Mouse (Mus musculus) megakaryocyte, embryonic 14.5 days (primary cell): ENCODE measurements around the gene Nfkbia. TPM values are rescaled to one million over a fixed set of nuclear protein-coding genes. Genes with fewer than 3 reads are reported as not detected.

Experiments
- H3K27me3 ChIP-seq: replicated peaks from 2 replicates; pipeline ENCODE3; 2012; ENCODE audit warnings: inconsistent platforms
- H3K36me3 ChIP-seq: replicated peaks from 2 replicates; pipeline ENCODE3; 2012; ENCODE audit warnings: low read length, inconsistent platforms, mixed read lengths
- H3K4me1 ChIP-seq: 2 replicates; pipeline ENCODE4 v1.6.1; 2012; ENCODE audit warnings: inconsistent platforms
- H3K4me3 ChIP-seq: replicated peaks from 2 replicates; pipeline ENCODE3; 2012; ENCODE audit warnings: moderate library complexity, mild to moderate bottlenecking, inconsistent platforms
- H3K9me3 ChIP-seq: 2 replicates; pipeline ENCODE4 v1.6.1; 2012; ENCODE audit warnings: inconsistent platforms
- FLI1 ChIP-seq: IDR thresholded peaks from 2 replicates; pipeline ENCODE4 v1.6.1; 2012; ENCODE audit warnings: low read length, inconsistent platforms, mixed read lengths
- GATA1 ChIP-seq: IDR thresholded peaks from 3 replicates; pipeline ENCODE4 v1.6.1; 2012; ENCODE audit warnings: mixed read lengths, low read length, inconsistent platforms, borderline replicate concordance
- polyA plus RNA-seq: library from polyadenylated mRNA; stranded (reverse); fragments of >175 nt; gene quantifications from 2 replicates; pipeline ENCODE4 v1.2.3, GENCODE M21; 2012; ENCODE audit warnings: low replicate concordance; ENCODE audit not compliant: insufficient read depth

Nfkbia gene
- polyA plus RNA-seq, result 59.9 and 92.2 TPM in 2 replicates

GRCm38 (mm10) chr12:55492184-55492898 is at the start of gene Nfkbia:
Nfkbia (minus strand) TSS chr12:55492647.
- H3K4me3 ChIP-seq, result peak within 1 kb of the TSS; percentile 97
- no peak for TF ChIP-seq FLI1
- TF ChIP-seq GATA1, result no peak
- peaks cover 6% of the 10 kb centered on the region for H3K27me3 ChIP-seq
- peaks cover 42% of the 10 kb centered on the region for H3K36me3 ChIP-seq
- H3K9me3 ChIP-seq, result no peaks in the 10 kb centered on the region
- H3K4me1 ChIP-seq, result peaks cover 73% of the 10 kb centered on the region

GRCm38 (mm10) chr12:55539157-55539556 is 46.7 kb upstream of the Nfkbia start:
- Histone ChIP-seq H3K9me3 (peaks cover 7% of the 10 kb centered on the region), H3K27me3 (peaks cover 37% of the 10 kb centered on the region), H3K36me3 (no peaks in the 10 kb centered on the region), H3K4me3 (no peak overlapping the region), H3K4me1 (peaks cover 9% of the 10 kb centered on the region)
- TF ChIP-seq GATA1 (no peak), FLI1 (no peak)

GRCm38 (mm10) chr12:55538328-55538971 is 46.0 kb upstream of the Nfkbia start:
- Histone ChIP-seq H3K9me3 (peaks cover 4% of the 10 kb centered on the region), H3K4me3 (peak overlapping the region; percentile 67), H3K4me1 (peaks cover 9% of the 10 kb centered on the region), H3K27me3 (peaks cover 39% of the 10 kb centered on the region), H3K36me3 (no peaks in the 10 kb centered on the region)
- TF ChIP-seq GATA1 (no peak), FLI1 (no peak)

GRCm38 (mm10) chr12:55537742-55538141 is 45.3 kb upstream of the Nfkbia start:
- Histone ChIP-seq H3K36me3 (no peaks in the 10 kb centered on the region), H3K4me1 (peaks cover 9% of the 10 kb centered on the region), H3K4me3 (no peak overlapping the region), H3K27me3 (peaks cover 44% of the 10 kb centered on the region), H3K9me3 (peaks cover 4% of the 10 kb centered on the region)
- TF ChIP-seq GATA1 (no peak), FLI1 (no peak)

- TF ChIP-seq FLI1, result no peak
- no peak for TF ChIP-seq GATA1
- Histone ChIP-seq H3K9me3 (peaks cover 4% of the 10 kb centered on the region), H3K4me1 (peaks cover 9% of the 10 kb centered on the region), H3K27me3 (peaks cover 44% of the 10 kb centered on the region), H3K4me3 (no peak overlapping the region), H3K36me3 (no peaks in the 10 kb centered on the region)
Observed at GRCm38 (mm10) chr12:55536537-55537135, 44.2 kb upstream of the Nfkbia start.

- TF ChIP-seq FLI1, result no peak
- TF ChIP-seq GATA1, result no peak
- H3K4me1 ChIP-seq, result peaks cover 3% of the 10 kb centered on the region; the same call in 1 of the 2 replicates
- H3K4me3 ChIP-seq, result no peak overlapping the region
- H3K27me3 ChIP-seq, result peaks cover 21% of the 10 kb centered on the region
- H3K9me3 ChIP-seq, result peaks cover 7% of the 10 kb centered on the region
- no peaks in the 10 kb centered on the region for H3K36me3 ChIP-seq
Observed at GRCm38 (mm10) chr12:55526983-55527752, 34.7 kb upstream of the Nfkbia start.

- Histone ChIP-seq H3K4me3 (no peak overlapping the region), H3K4me1 (no peaks in the 10 kb centered on the region), H3K36me3 (no peaks in the 10 kb centered on the region), H3K9me3 (no peaks in the 10 kb centered on the region), H3K27me3 (peaks cover 13% of the 10 kb centered on the region)
- TF ChIP-seq FLI1, result no peak
- no peak for TF ChIP-seq GATA1
Observed at GRCm38 (mm10) chr12:55518061-55518738, 25.8 kb upstream of the Nfkbia start.

GRCm38 (mm10) chr12:55508817-55509216 is 16.4 kb upstream of the Nfkbia start:
- Histone ChIP-seq H3K9me3 (no peaks in the 10 kb centered on the region), H3K4me1 (peaks cover 11% of the 10 kb centered on the region), H3K36me3 (no peaks in the 10 kb centered on the region), H3K4me3 (no peak overlapping the region), H3K27me3 (peaks cover 18% of the 10 kb centered on the region)
- TF ChIP-seq FLI1 (no peak), GATA1 (no peak)
